Mouse (Mus musculus) heart, postnatal 14 days (tissue): ENCODE measurements around the gene Mospd2. TPM values are rescaled to one million over a fixed set of nuclear protein-coding genes. Genes with fewer than 3 reads are reported as not detected.

Source experiments
- DNase-seq, 2 experiments: peaks; one replicate each; pipeline ENCODE4 v3.0.0; 2021 to 2022
- intact Hi-C: fragments of 180-260 bp; cut with DNase I; formaldehyde crosslinking; loops from one replicate; pipeline ENCODE4 v1.15.1; 2025
- long read RNA-seq, 2 experiments: library from polyadenylated mRNA; stranded (forward); transcript quantifications; one replicate each; pipeline ENCODE4 v2.0.0; 2021
- total RNA-seq, 2 experiments: library from RNA; stranded (reverse); gene quantifications; 2 replicates each; pipeline ENCODE4 v1.2.3; 2021

Mospd2 gene
- total RNA-seq, result 10 to 100 TPM; 15.0 to 15.4 TPM
- long read RNA-seq, experiment 1, partial matches to known transcripts, result 0 of 4 reads
- long read RNA-seq, experiment 1, other reads (novel, unspliced or antisense), result 1 of 4 reads
- long read RNA-seq, experiment 2, transcript Mospd2-201 (15 exons, 2,015 nt), result major isoform, 6 of 6 reads
- long read RNA-seq, experiment 2, partial matches to known transcripts, result 0 of 6 reads
- long read RNA-seq, experiment 2, other reads (novel, unspliced or antisense), result 0 of 6 reads

DNA sequence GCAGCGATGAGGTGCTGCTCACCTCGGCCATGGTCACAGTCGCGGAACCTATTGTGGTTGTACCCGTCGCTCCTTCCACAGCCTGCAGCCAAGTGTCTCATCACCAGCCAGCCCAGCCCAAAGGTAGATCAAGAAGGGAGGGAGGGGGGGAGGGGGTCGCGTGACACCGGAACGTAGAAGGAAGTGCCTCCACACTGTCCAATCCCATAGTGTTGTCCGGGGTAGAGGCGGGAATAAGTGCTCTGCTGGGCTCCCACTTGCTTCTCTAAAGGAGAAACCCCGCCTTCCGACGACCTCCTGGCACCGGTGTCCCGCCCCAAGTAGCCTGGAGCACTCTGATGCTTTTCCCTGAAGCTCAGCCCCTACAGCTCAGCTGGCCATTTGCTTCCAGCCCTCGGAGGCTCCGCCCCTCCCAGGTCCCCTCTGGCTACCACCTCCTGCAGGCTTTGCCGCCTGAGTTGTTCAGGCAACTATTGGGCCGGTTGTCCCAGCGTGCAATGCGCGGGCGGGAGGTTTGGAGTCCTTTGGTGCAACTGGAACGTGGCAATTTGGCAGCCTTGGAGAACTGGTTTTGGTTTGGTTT is at the start of gene Mospd2, which contains the start of gene Fancb:
Gene Mospd2, minus strand, starts transcription at position 183 of the 583 bp plus-strand sequence.
Gene Fancb, plus strand, starts transcription at position 400 of the 583 bp plus-strand sequence.
- peak; percentile 79 to 83 for DNase-seq
- intact Hi-C loops, result no loop called here

DNA sequence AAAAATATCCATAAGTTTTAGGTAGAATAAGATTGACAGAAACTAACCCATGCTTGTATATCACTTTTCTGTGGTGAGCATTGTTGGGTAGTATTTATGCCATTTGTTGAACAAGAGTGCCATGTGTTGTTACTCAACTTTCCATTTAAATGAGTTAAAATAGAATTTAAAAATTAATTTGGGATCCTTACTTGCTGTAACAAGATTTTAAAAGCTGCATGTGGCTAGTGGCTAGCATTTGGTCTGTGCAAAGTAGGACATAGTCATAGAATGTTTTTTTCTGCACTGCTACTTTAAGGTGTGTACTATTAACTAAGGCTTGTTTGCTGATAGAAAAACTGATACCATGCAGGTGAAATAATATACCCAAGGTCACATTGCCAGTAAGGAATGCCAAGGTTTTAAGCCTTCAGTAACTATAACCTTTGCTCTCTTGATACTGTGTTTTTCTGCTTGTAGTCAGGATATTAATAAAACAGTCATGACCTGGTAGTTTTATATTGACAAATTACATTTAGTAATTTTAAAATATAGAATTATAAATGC is 24.7 kb upstream of the Mospd2 start, which contains the start of gene Gm17604:
Gene Gm17604, minus strand, starts transcription at position 51 of the 546 bp plus-strand sequence.
- intact Hi-C loops, result no loop called here
- no peak for DNase-seq

DNA sequence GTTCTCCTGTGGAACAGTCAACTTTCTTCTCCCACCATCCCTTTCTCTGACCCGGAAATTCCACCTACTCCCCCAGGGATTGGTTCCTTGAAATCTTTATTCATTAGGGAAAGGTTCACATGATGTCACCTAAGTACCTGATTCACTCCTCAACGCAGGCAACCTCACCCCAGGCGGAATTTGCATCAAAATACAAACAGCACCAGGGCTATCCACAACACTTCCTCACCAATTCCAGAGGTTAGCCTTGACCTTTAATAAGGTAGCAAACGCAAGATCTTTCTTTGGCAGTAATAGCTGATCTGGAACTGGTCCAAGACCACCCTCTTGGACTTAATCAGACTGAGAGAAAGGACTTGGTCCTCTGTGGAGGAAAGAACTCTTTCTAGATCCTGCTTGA is 23.0 kb upstream of the Mospd2 start:
- DNase-seq, result peak in 1 of 2 experiments; percentile 21

GRCm38 (mm10) chrX:164978866-164979265 is 1.3 kb downstream of the Mospd2 start:
- no peak for DNase-seq
- intact Hi-C loops, result no loop called here

More for the DNA sequence above, 23.0 kb upstream of the Mospd2 start:
- intact Hi-C loops, result no loop called here

DNA sequence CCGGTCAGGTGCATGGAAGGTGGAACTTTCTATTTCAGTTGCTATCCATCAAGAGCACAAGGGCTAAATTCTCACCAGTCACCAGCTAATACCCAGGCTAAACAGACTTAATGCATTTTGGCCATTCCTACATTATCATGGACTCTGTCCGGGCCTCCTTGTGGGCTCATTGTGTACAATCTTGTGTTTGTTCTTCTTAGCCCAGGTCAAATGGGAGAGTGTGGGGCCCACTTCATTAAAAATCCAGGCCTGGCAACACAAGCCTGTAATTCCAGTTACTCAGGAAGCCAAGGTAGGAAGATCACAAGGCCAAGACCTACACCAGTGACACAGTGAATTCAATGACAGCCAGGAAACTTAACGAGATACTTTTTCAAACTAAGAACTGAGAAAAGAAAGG is 9.0 kb downstream of the Mospd2 start:
- no peak for DNase-seq
- intact Hi-C loops, result no loop called here

- intact Hi-C loops, result no loop called here
- no peak for DNase-seq
Measured at GRCm38 (mm10) chrX:164965750-164966448, 14.3 kb downstream of the Mospd2 start.

DNA sequence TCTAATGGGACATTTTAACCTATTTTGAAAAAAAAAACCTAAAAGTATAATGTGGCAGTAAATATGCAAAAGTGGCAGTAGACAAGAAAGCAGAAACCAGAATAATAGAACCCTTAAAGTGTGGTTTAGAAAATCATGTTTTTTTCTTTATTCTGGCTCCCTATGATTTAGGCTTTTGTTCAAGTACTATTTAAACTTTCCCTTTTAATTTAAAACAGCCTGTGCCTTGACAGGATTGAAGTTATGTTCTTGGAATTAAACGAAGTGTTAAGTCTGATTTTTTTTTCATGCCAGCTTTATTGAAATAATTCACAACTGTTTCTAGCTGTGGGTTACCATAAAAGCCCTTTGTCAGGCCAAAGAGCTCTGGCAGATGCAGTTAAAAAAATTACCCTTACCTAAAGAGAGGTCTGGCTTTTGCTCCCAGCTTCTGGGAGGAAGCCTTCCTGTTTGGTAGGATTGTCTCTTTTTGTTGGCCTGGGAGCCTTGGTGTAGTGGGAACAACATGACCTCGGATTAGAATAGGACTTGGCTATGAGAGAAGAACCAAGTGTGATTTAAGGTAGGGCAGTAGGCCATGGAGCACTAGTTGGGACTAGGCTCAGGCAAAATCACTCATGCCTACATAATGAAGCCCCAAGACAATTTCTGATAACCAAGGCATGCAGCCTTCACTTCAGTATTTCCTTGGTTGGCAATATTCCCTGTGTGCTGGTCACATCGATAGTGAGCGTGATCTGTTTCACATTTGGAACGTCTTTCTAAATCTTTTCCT is 27.4 kb downstream of the Mospd2 start:
- no peak for DNase-seq
- intact Hi-C loops, result no loop called here

- intact Hi-C loops, result no loop called here
- DNase-seq, result no peak
Measured at GRCm38 (mm10) chrX:164951858-164952576, 28.2 kb downstream of the Mospd2 start.

GRCm38 (mm10) chrX:164941540-164941939 is 38.6 kb downstream of the Mospd2 start:
- intact Hi-C loops, result no loop called here
- DNase-seq, result peak in 1 of 2 experiments; percentile 2

GRCm38 (mm10) chrX:164912993-164913392 is 67.2 kb downstream of the Mospd2 start:
- intact Hi-C loops, result no loop called here

DNA sequence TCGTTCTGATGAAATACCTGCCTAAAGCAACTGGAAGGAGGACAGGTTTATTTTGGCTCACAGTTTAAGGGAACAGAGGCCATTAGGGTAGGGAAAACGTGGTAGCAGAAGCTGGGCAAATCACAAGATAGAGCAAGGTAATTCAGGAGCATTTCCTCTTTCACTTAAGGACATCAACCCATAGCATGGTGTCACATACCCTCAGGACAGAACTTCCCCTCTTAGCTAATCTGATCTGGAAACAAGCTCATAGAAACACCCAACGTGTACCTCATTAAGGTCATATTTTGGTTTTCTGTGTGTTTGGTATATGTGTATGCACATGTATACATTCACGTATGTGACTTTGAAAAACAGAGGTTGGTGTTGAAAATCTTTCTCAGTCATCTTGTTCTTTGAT is 68.0 kb downstream of the Mospd2 start:
- intact Hi-C loops, result no loop called here

More at GRCm38 (mm10) chrX:164912993-164913392, 67.2 kb downstream of the Mospd2 start:
- no peak for DNase-seq

GRCm38 (mm10) chrX:164901847-164902246 is 78.3 kb downstream of the Mospd2 start:
- no peak for DNase-seq
- intact Hi-C loops, result no loop called here

More for the DNA sequence above, 68.0 kb downstream of the Mospd2 start:
- no peak for DNase-seq

DNA sequence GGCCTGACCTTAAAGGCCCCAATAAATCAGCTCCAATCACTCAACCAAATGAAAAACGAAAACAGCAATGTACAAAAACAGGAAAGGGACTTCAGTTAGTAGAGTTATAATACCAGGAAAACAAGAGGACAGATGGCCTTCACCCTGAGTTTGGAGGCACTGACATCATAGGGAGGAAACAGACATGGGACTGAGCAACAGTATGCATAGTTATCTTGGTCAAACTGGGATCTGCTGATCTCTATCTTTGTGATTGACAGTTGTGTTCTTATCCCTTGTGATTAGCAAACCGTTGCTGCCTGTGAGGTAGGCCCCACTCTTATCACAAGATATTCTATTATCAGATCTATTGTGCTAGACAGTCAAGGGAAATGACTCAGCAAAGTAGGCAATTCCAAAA is 80.4 kb downstream of the Mospd2 start:
- DNase-seq, result no peak
- intact Hi-C loops, result no loop called here

GRCm38 (mm10) chrX:164886260-164886659 is 93.9 kb downstream of the Mospd2 start:
- DNase-seq, result no peak
- intact Hi-C loops, result no loop called here

Other genes with a start within 250 kb of the Mospd2 start
- gene Fancb, start 217 bp upstream of the Mospd2 start, total RNA-seq, result 1 to 10 TPM in 1 of 2 experiments, under 1 TPM in 1; 0.62 to 1.0 TPM
- gene Gm17604, start 24.5 kb upstream of the Mospd2 start, total RNA-seq, result not detected